10 mouse cellular contexts compared by ENCODE assay signal in genomic region chrX:94636911-94637310, GRCm38 (mm10). TPM values are rescaled to one million over a fixed set of nuclear protein-coding genes. Genes with fewer than 3 reads are reported as not detected.
A peak's percentile ranks its signal among the peaks of the same experiment; 100 is the strongest.
DNase-seq lines count a peak whose midpoint lies in the region; ATAC-seq lines count a peak whose summit lies in the region.
"Had no signal": no experiment of that assay in that cellular context is flagged by ENCODE, and none has a peak within 500 bp of the region (broad histone marks: within the 10 kb centered on the region; RNA-seq: fewer than 3 reads in every experiment).

No protein-coding gene starts in this region.

- WGBS in heart, embryonic 14.5 days: 67% methylated on average over 8 of the region's 8 CpGs
- 68% methylated on average over 8 of the region's 8 CpGs for WGBS in embryonic facial prominence, embryonic 10.5 days
- WGBS in intestine, embryonic 14.5 days: 68% methylated on average over 8 of the region's 8 CpGs
- 62% methylated on average over 8 of the region's 8 CpGs for WGBS in midbrain, embryonic 15.5 days

- H3K4me1 ChIP-seq in heart, embryonic 14.5 days (ENCODE audit: control insufficient read depth in 2 of 2, insufficient read depth in 2 of 2, low read length in 2 of 2): no peaks in the 10 kb centered on the region
- H3K4me1 ChIP-seq in embryonic facial prominence, embryonic 10.5 days: peaks cover 11% of the 10 kb centered on the region; the same call in 1 of the 2 replicates
- H3K4me1 ChIP-seq in intestine, embryonic 14.5 days (replicated peaks; ENCODE audit: control insufficient read depth, insufficient read depth, low read length): no peaks in the 10 kb centered on the region
- peaks cover 12% of the 10 kb centered on the region for H3K4me1 ChIP-seq in midbrain, embryonic 15.5 days

- peak overlapping the region; percentile 64 for H3K4me2 ChIP-seq in heart, embryonic 14.5 days (ENCODE audit: low read length)
- peak overlapping the region; percentile 46 for H3K4me2 ChIP-seq in intestine, embryonic 14.5 days (ENCODE audit: low read length)
- H3K4me2 ChIP-seq in midbrain, embryonic 15.5 days: peak overlapping the region; percentile 52

- H3K9me3 ChIP-seq in heart, embryonic 14.5 days (ENCODE audit: control insufficient read depth, low read length): no peaks in the 10 kb centered on the region
- no peaks in the 10 kb centered on the region for H3K9me3 ChIP-seq in embryonic facial prominence, embryonic 10.5 days
- H3K9me3 ChIP-seq in intestine, embryonic 14.5 days (ENCODE audit: control insufficient read depth, low read length): no peaks in the 10 kb centered on the region
- H3K9me3 ChIP-seq in midbrain, embryonic 15.5 days: no peaks in the 10 kb centered on the region

- H3K27me3 ChIP-seq in heart, embryonic 14.5 days (ENCODE audit: control insufficient read depth, insufficient read depth, low read length): peaks cover 5% of the 10 kb centered on the region; the same call in 1 of the 2 replicates
- peaks cover 69% of the 10 kb centered on the region for H3K27me3 ChIP-seq in embryonic facial prominence, embryonic 10.5 days (replicated peaks; ENCODE audit: low read depth, poor library complexity, severe bottlenecking)
- 0 out of 2 replicates have a peak, but pooled peaks cover 7% of the 10 kb centered on the region for H3K27me3 ChIP-seq in intestine, embryonic 14.5 days (replicated peaks; ENCODE audit: control insufficient read depth, insufficient read depth, low read length)
- H3K27me3 ChIP-seq in midbrain, embryonic 15.5 days (replicated peaks): no peaks in the 10 kb centered on the region

- no peak for ATAC-seq in heart, embryonic 14.5 days (ENCODE audit: insufficient number of reproducible peaks, insufficient read depth, low FRiP score, low read depth)
- ATAC-seq in intestine, embryonic 14.5 days (replicated peaks; ENCODE audit: low FRiP score, low TSS enrichment, low read depth): no peak
- no peak for ATAC-seq in midbrain, embryonic 15.5 days (replicated peaks)
- no peak for ATAC-seq in megakaryocyte-erythroid progenitor cell, adult 5-6 weeks (replicated peaks; ENCODE audit: low FRiP score, low TSS enrichment, poor library complexity, severe bottlenecking)
- ATAC-seq: CD4-positive, CD25-positive, alpha-beta regulatory T cell, adult 4 months had no signal

- DNase-seq in heart, adult 9 months (ENCODE audit: low spot score in 2 of 2): no peak
- DNase-seq in embryonic facial prominence, embryonic 10.5 days (ENCODE audit: low spot score): no peak
- DNase-seq in intestine, embryonic 14.5 days (ENCODE audit: low spot score): no peak
- DNase-seq in layer of hippocampus, postnatal 10 days (ENCODE audit: low spot score in 2 of 2): no peak
- DNase-seq in left cerebral cortex, postnatal 14 days (ENCODE audit: low spot score in 2 of 2): no peak
- DNase-seq: kidney, adult 11 months had no signal

- intact Hi-C loops in left cerebral cortex, postnatal 14 days (cut with DNase I): loop anchor here (5.0 kb wide), 1 partner anchor 95 kb away; the partner anchor contains the start of gene Maged1

- peak overlapping the region; percentile 73; the same call in 1 of the 2 replicates for H3K9ac ChIP-seq in heart, embryonic 14.5 days (ENCODE audit: low read length)
- H3K9ac ChIP-seq in intestine, embryonic 14.5 days (ENCODE audit: low read length): no peak overlapping the region
- peak overlapping the region; percentile 80; the same call in 1 of the 2 replicates for H3K9ac ChIP-seq in midbrain, embryonic 15.5 days

- no peak overlapping the region for H3K27ac ChIP-seq in heart, embryonic 14.5 days (replicated peaks in 1 of 2; ENCODE audit: control insufficient read depth in 1 of 2, insufficient read depth in 1 of 2, low read depth in 2 of 2, low read length in 2 of 2)
- no peak overlapping the region for H3K27ac ChIP-seq in embryonic facial prominence, embryonic 10.5 days (replicated peaks)
- no peak overlapping the region for H3K27ac ChIP-seq in intestine, embryonic 14.5 days (ENCODE audit: low read depth)
- no peak overlapping the region for H3K27ac ChIP-seq in midbrain, embryonic 15.5 days

- H3K4me3 ChIP-seq in heart, embryonic 14.5 days (ENCODE audit: control insufficient read depth in 1 of 2, insufficient read depth in 1 of 2, low read depth in 1 of 2, low read length in 2 of 2): peak overlapping the region in 1 of 2 experiments; percentile 61; a peak in 2 of 4 replicates
- H3K4me3 ChIP-seq in embryonic facial prominence, embryonic 10.5 days: peak overlapping the region; percentile 71
- H3K4me3 ChIP-seq in intestine, embryonic 14.5 days (ENCODE audit: low read depth, low read length): peak overlapping the region; percentile 54
- H3K4me3 ChIP-seq in midbrain, embryonic 15.5 days: peak overlapping the region; percentile 65

- no peaks in the 10 kb centered on the region for H3K36me3 ChIP-seq in heart, embryonic 14.5 days (ENCODE audit: control insufficient read depth, insufficient read depth, low read length)
- H3K36me3 ChIP-seq in embryonic facial prominence, embryonic 10.5 days (replicated peaks): 0 out of 2 replicates have a peak, but pooled peaks cover 3% of the 10 kb centered on the region
- H3K36me3 ChIP-seq in intestine, embryonic 14.5 days (ENCODE audit: control insufficient read depth, insufficient read depth, low read length): no peaks in the 10 kb centered on the region
- no peaks in the 10 kb centered on the region for H3K36me3 ChIP-seq in midbrain, embryonic 15.5 days (replicated peaks)

RNA-seq across cellular contexts. Expression of gene Gspt2, which starts 1.0 kb away (rescaled TPM):
- polyA plus RNA-seq in heart, embryonic 14.5 days (2014; fragmentation: Nextera tagmentation; extraction: Ambion mirVana): 3.4 and 3.6 TPM in 2 replicates
- polyA plus RNA-seq in embryonic facial prominence, embryonic 10.5 days (2016; fragmentation: Nextera tagmentation; extraction: Ambion mirVana): 8.4 and 9.0 TPM in 2 replicates
- 6.5 and 6.9 TPM in 2 replicates for polyA plus RNA-seq in intestine, embryonic 14.5 days (2014; fragmentation: Nextera tagmentation; extraction: Ambion mirVana)
- polyA plus RNA-seq in midbrain, embryonic 15.5 days (2015; fragmentation: Nextera tagmentation; extraction: Ambion mirVana): 24.4 and 25.3 TPM in 2 replicates
- 10 to 100 TPM; 34.7 to 38.1 TPM for total RNA-seq in layer of hippocampus, postnatal 10 days (2021)
- 1.0 TPM in 1 of 2 replicates, not detected in the other for total RNA-seq in megakaryocyte-erythroid progenitor cell, adult 5-6 weeks (2014; fragmentation: Nextera tagmentation)
- 1.1 and 1.4 TPM in 2 replicates for total RNA-seq in megakaryocyte-erythroid progenitor cell, adult 5-6 weeks (2017)
- total RNA-seq in left cerebral cortex, postnatal 14 days (2021): 10 to 100 TPM; 34.4 to 36.4 TPM
